Mouse (Mus musculus): ENCODE data around the gene Hs3st4. TPM values are rescaled to one million over a fixed set of nuclear protein-coding genes. Genes with fewer than 3 reads are reported as not detected.
A peak's percentile ranks its signal among the peaks of the same experiment; 100 is the strongest.

Hs3st4 gene
- total RNA-seq, 2 experiments from 2014 or later = 41.6 to 49.3 TPM

- Histone ChIP-seq H3K4me3 (no peak overlapping the region), H3K27ac (no peak overlapping the region)
- intact Hi-C loops (cut with DNase I) = no loop called here
- TF ChIP-seq CTCF (IDR thresholded peaks at IDR 0.05) = no peak
- DNase-seq (ENCODE audit: extremely low spot score in 1 of 2, low spot score in 2 of 2) = no peak
Measured at GRCm38 (mm10) chr7:124141229-124141628, 158.6 kb downstream of the Hs3st4 start.

DNA sequence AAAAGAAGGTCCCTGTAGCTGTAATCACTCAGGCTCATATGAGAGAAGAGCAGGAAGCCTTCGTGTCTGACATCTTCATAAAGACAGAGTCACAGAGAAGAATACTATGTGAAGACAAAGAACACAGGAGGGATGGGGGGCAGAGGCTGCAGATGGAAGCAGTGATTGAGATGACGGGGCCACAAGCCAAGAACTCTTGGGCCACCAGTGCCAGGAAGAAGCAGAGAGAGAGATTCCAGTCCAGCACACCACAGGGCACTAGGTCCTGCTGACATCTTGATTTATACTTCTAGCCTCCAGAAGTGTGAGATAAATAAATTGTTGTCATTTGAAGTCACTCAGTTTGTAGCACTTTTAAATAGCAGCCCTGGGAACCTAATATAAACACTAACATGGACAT, 168.2 kb downstream of the Hs3st4 start:
- intact Hi-C loops (cut with DNase I) = no loop called here
- TF ChIP-seq CTCF (IDR thresholded peaks at IDR 0.05) = no peak
- no peak overlapping the region for H3K4me3 ChIP-seq
- H3K27ac ChIP-seq = no peak overlapping the region
- no peak for DNase-seq (ENCODE audit: extremely low spot score in 1 of 2, low spot score in 2 of 2)

DNA sequence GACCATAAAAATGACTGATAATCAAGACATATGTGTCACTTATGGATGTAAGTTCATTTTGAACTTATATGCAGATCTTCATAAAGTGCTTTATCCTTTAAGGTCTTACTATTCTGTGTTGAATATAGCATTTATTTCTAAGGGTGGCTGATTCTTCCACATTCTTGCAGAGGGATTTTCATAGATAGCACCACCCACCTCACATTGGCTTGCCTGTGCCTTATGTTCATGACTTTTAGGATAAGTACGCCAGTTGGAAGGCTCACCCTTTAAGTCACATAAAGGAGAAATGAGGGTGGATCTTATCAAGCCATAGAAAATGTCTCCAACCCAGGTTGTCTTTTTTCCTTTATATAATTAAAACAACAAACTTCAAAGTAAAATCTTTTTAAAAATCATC, 180.6 kb downstream of the Hs3st4 start:
- DNase-seq (ENCODE audit: extremely low spot score in 1 of 2, low spot score in 2 of 2) = no peak
- no peak for TF ChIP-seq CTCF (IDR thresholded peaks at IDR 0.05)
- Histone ChIP-seq H3K4me3 (no peak overlapping the region), H3K27ac (no peak overlapping the region; the same call in 1 of the 2 replicates)
- intact Hi-C loops (cut with DNase I) = no loop called here

DNA sequence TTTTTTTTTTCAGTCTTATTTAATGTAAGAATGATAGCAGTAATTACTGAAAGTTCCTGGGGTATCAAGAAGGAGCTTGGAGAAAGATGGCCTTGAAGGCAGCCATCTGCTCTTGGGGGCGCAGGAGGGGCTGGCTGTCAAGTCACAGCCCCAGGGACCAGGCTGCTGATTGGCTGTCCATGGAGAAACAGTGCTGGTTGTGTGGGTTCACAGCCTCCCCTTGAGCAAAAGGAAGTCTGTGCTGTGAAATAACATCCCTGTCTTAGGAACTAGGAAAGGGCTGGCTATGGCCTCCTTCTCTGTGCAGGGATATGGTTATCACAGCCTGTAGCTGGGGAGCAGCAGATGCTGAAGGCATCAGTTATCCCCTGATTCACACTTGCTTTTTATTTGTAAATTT, 183.6 kb downstream of the Hs3st4 start:
- H3K27ac ChIP-seq = no peak overlapping the region
- H3K4me3 ChIP-seq = no peak overlapping the region
- DNase-seq (ENCODE audit: extremely low spot score in 1 of 2, low spot score in 2 of 2) = no peak
- TF ChIP-seq CTCF (IDR thresholded peaks at IDR 0.05) = no peak
- intact Hi-C loops (cut with DNase I) = no loop called here

DNA sequence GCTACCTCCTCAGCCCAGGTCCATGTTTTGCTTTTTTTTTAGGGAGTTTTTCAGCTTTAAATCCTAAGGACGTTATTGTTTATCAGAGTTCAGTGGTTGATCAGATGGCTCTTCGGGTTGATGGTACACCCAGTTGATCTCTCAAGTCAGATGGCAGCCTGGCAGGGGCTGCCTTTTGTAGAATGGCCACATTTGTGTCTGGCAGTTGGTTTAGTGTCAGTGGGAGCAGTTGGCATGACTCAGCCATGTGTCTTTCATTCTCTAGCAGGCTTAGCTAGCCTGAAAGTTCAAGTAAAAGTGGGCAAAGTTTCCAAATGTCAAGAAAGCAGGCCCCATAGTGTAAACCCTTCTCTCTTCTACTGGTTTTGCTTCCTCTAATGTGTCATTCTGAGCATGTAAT, 186.1 kb downstream of the Hs3st4 start:
- no peak for TF ChIP-seq CTCF (IDR thresholded peaks at IDR 0.05)
- intact Hi-C loops (cut with DNase I) = no loop called here
- no peak for DNase-seq (ENCODE audit: extremely low spot score in 1 of 2, low spot score in 2 of 2)
- Histone ChIP-seq H3K27ac (no peak overlapping the region), H3K4me3 (no peak overlapping the region)

- intact Hi-C loops (cut with DNase I) = no loop called here
- no peak for TF ChIP-seq CTCF (IDR thresholded peaks at IDR 0.05)
- DNase-seq (ENCODE audit: extremely low spot score in 1 of 2, low spot score in 2 of 2) = no peak
- Histone ChIP-seq H3K27ac (no peak overlapping the region), H3K4me3 (no peak overlapping the region)
Measured at GRCm38 (mm10) chr7:124170001-124170400, 187.3 kb downstream of the Hs3st4 start.

DNA sequence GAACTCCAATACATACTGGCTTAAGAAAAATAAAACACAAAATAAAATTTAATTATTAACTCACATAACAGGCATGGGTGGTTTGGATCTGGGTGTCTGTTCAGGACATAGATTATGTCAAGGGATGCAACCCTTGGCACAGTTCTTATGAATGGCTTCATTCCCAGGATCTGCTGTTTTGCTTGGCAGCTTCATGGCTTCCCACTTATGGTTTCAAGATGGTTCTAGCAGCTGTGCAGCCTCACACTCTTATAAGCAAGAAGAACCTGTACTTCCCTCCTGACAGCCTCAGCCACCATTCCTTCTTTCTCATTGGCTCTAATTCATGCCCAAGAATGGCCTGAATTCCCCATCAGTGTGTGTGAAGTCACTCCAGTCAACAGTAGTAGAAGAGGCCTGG, 189.3 kb downstream of the Hs3st4 start:
- H3K27ac ChIP-seq = no peak overlapping the region
- intact Hi-C loops (cut with DNase I) = no loop called here
- H3K4me3 ChIP-seq = no peak overlapping the region
- no peak for TF ChIP-seq CTCF (IDR thresholded peaks at IDR 0.05)
- no peak for DNase-seq (ENCODE audit: extremely low spot score in 1 of 2, low spot score in 2 of 2)

GRCm38 (mm10) chr7:124180926-124181325, 198.3 kb downstream of the Hs3st4 start:
- TF ChIP-seq CTCF (IDR thresholded peaks at IDR 0.05) = no peak
- intact Hi-C loops (cut with DNase I) = no loop called here
- Histone ChIP-seq H3K4me3 (no peak overlapping the region), H3K27ac (peak overlapping the region; percentile 15; the same call in 1 of the 2 replicates)
- DNase-seq (ENCODE audit: extremely low spot score in 1 of 2, low spot score in 2 of 2) = no peak

- no peak for TF ChIP-seq CTCF (IDR thresholded peaks at IDR 0.05)
Measured at GRCm38 (mm10) chr7:124184693-124185092, 202.0 kb downstream of the Hs3st4 start.

DNA sequence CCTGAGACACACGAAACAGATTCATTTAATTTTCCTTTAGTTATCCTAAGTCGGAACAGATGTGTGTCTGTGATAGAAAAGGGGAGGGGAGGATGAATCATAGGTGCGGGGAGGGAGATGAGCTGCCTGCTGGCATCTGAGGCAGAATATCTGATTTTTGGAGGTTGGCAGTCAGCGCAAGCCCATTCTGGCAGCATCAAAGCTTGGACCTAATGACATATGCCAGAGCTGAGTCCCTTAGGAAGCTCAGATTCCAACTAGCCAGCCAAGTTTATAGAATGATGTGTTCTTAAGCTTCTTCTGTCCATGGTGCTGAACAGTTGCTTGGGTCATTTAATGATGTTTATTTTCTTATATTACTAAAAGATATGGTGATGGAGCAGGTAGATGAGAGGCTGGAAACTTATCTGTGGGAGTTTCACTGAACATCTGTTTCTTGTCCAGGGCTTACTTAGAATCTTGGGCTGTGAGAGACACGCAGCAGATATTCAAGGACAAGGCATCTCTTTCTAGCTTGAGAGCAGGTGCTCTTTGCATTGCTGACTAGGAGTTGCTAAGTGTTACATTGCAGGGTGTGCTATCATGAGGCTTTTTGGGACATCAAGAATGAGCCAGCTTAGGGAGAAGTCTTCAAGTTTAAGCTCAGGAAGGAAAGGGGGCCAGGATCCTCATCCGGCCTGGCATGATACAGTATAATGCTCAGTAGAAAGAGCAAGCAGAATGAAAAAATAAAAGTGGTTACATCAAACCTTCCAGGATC, 216.3 kb downstream of the Hs3st4 start:
- intact Hi-C loops (cut with DNase I) = loop anchor here (2.0 kb wide), 1 partner anchor 40 kb away; no protein-coding TSS in a partner anchor
- no peak overlapping the region for H3K4me3 ChIP-seq
- peak overlapping the region; percentile 50; the same call in 1 of the 2 replicates for H3K27ac ChIP-seq
- TF ChIP-seq CTCF (IDR thresholded peaks at IDR 0.05) = no peak
- DNase-seq (ENCODE audit: extremely low spot score in 1 of 2, low spot score in 2 of 2) = peak in 1 of 2 experiments; percentile 28

More at GRCm38 (mm10) chr7:124184693-124185092, 202.0 kb downstream of the Hs3st4 start:
- intact Hi-C loops (cut with DNase I) = no loop called here
- no peak overlapping the region for H3K27ac ChIP-seq
- no peak overlapping the region for H3K4me3 ChIP-seq
- DNase-seq (ENCODE audit: extremely low spot score in 1 of 2, low spot score in 2 of 2) = no peak

- intact Hi-C loops (cut with DNase I) = no loop called here
- peak; percentile 18; the same call in 1 of the 2 replicates for TF ChIP-seq CTCF (IDR thresholded peaks at IDR 0.05)
- H3K27ac ChIP-seq = no peak overlapping the region
- H3K4me3 ChIP-seq = no peak overlapping the region
- DNase-seq (ENCODE audit: extremely low spot score in 1 of 2, low spot score in 2 of 2) = no peak
Measured at GRCm38 (mm10) chr7:124216921-124217320, 234.3 kb downstream of the Hs3st4 start.

DNA sequence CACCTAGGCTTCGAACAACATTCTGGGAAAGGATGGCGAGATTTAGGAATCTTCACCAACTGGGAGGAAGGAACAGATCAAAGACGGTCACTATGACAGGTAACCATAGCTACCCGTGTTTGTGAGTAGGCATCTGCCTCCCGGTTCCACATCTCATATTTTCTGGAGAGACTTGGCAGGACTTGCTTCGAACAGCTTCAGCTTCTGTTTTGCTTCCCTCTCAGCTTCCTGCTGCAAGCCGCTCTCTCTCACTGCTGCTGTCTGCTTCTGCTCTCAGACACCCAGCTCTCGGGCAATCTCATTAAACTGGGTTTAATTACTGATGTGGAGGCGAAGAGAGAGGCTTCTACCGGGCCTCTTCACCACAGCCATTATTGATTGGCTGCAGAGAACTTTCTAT, 237.9 kb downstream of the Hs3st4 start:
- intact Hi-C loops (cut with DNase I) = no loop called here
- TF ChIP-seq CTCF (IDR thresholded peaks at IDR 0.05) = no peak
- no peak overlapping the region; the same call in 1 of the 2 replicates for H3K27ac ChIP-seq

More for the DNA sequence above, 237.9 kb downstream of the Hs3st4 start:
- peak in 1 of 2 experiments; percentile 30 for DNase-seq (ENCODE audit: extremely low spot score in 1 of 2, low spot score in 2 of 2)
- no peak overlapping the region for H3K4me3 ChIP-seq
